Comparison of ENCODE assay signal across 10 mouse cellular contexts in the genomic region with DNA sequence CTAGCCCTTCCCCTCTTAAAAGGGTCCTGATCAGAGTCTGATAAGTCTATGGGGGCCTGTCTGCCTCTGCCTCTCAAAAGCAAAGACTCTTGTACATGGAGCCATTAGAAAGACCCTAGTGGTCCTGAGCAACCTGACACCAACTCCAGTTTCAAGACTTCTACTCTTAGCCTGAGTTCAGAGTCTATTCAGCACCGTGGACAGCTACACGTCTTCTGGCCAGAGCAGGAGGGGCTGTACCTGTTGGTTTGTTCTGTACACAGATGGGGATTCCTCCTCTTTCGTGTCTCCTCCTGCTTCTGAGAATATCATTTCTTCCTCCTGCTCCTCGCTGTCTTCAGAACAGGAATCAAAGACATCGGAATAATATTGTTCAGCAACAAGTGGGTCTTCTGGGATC.
DNase-seq lines count a peak whose midpoint lies in the region; ATAC-seq lines count a peak whose summit lies in the region.
"Had no signal": no experiment of that assay in that cellular context is flagged by ENCODE, and none has a peak within 500 bp of the region (broad histone marks: within the 10 kb centered on the region; RNA-seq: fewer than 3 reads in every experiment).

No protein-coding gene starts in this region.

- H3K4me3 ChIP-seq in hindbrain, embryonic 10.5 days, result no peak overlapping the region
- no peak overlapping the region for H3K4me3 ChIP-seq in hindbrain, embryonic 12.5 days
- H3K4me3 ChIP-seq: forebrain, embryonic 12.5 days; heart, embryonic 15.5 days had no signal

- no peak for ATAC-seq in hindbrain, embryonic 12.5 days (ENCODE audit: low FRiP score)
- 0 out of 2 replicates have a peak, but pooled peaks have one; percentile 52 for ATAC-seq in megakaryocyte-erythroid progenitor cell, adult 5-6 weeks (replicated peaks; ENCODE audit: low FRiP score, low TSS enrichment, poor library complexity, severe bottlenecking)
- no peak for ATAC-seq in erythroid progenitor cell, adult 5-6 weeks (replicated peaks; ENCODE audit: low FRiP score, poor library complexity, severe bottlenecking)

- peaks cover 3% of the 10 kb centered on the region; the same call in 1 of the 2 replicates for H3K9me3 ChIP-seq in hindbrain, embryonic 10.5 days
- H3K9me3 ChIP-seq in hindbrain, embryonic 12.5 days (replicated peaks), result peaks cover 4% of the 10 kb centered on the region; the same call in 1 of the 2 replicates
- H3K9me3 ChIP-seq: heart, embryonic 15.5 days had no signal

- H3K27ac ChIP-seq in hindbrain, embryonic 10.5 days, result no peak overlapping the region
- no peak overlapping the region for H3K27ac ChIP-seq in hindbrain, embryonic 12.5 days
- H3K27ac ChIP-seq: forebrain, embryonic 12.5 days; heart, embryonic 15.5 days had no signal

- H3K9ac ChIP-seq in hindbrain, embryonic 12.5 days, result no peak overlapping the region
- H3K9ac ChIP-seq: forebrain, embryonic 12.5 days; heart, embryonic 15.5 days had no signal

- DNase-seq in hindbrain, embryonic 10.5 days (ENCODE audit: low spot score), result peak; percentile 48
- DNase-seq in retina, postnatal 1 day, result peak; percentile 40
- no peak for DNase-seq in retina, embryonic 14.5 days (ENCODE audit: low spot score)
- DNase-seq in embryo, embryonic 11.5 days (ENCODE audit: low read depth, low spot score), result peak; percentile 36
- DNase-seq in cerebellum, adult 9-10 months, result no peak

- no peaks in the 10 kb centered on the region for H3K36me3 ChIP-seq in hindbrain, embryonic 10.5 days
- no peaks in the 10 kb centered on the region for H3K36me3 ChIP-seq in hindbrain, embryonic 12.5 days
- H3K36me3 ChIP-seq: forebrain, embryonic 12.5 days; heart, embryonic 15.5 days had no signal

- no peak overlapping the region for H3K4me2 ChIP-seq in hindbrain, embryonic 12.5 days (replicated peaks)
- H3K4me2 ChIP-seq: forebrain, embryonic 12.5 days; heart, embryonic 15.5 days had no signal

- no peaks in the 10 kb centered on the region for H3K4me1 ChIP-seq in hindbrain, embryonic 10.5 days (replicated peaks)
- no peaks in the 10 kb centered on the region for H3K4me1 ChIP-seq in hindbrain, embryonic 12.5 days
- H3K4me1 ChIP-seq: forebrain, embryonic 12.5 days; heart, embryonic 15.5 days had no signal

- no peaks in the 10 kb centered on the region for H3K27me3 ChIP-seq in hindbrain, embryonic 10.5 days (ENCODE audit: insufficient read depth, poor library complexity, severe bottlenecking)
- no peaks in the 10 kb centered on the region for H3K27me3 ChIP-seq in hindbrain, embryonic 12.5 days
- H3K27me3 ChIP-seq: forebrain, embryonic 12.5 days; heart, embryonic 15.5 days had no signal

- WGBS in hindbrain, embryonic 10.5 days, result 31% methylated on average over 5 of the region's 5 CpGs
- 31% methylated on average over 5 of the region's 5 CpGs for WGBS in hindbrain, embryonic 12.5 days

Comparison
In these comparisons a context has a peak if more than half of its experiments do, and no peak if none do; other contexts are left out.
1. DNase-seq: peak in hindbrain, embryonic 10.5 days (single experiment), retina, postnatal 1 day (single experiment) and embryo, embryonic 11.5 days (single experiment); none in retina, embryonic 14.5 days (single experiment) and cerebellum, adult 9-10 months (single experiment).